Mouse (Mus musculus) layer of hippocampus, adult 2 months (tissue): Measurements from ENCODE around the gene Daxx. TPM values are rescaled to one million over a fixed set of nuclear protein-coding genes. Genes with fewer than 3 reads are reported as not detected.
"Not testable (repeated sequence)": the region's sequence is repeated elsewhere in the genome, so short reads cannot be mapped to it uniquely, and the experiment has no call there.

Experiments
- DNase-seq, 2 experiments: peaks; one replicate each; pipeline ENCODE4 v3.0.0; 2022; ENCODE audit warnings: low spot score in 2 of 2
- H3K27ac ChIP-seq: fragments of 200-600 bp; 2 replicates; pipeline ENCODE4 v1.8.1; 2022
- H3K4me3 ChIP-seq: fragments of 200-600 bp; 2 replicates; pipeline ENCODE4 v1.8.1; 2022; ENCODE audit warnings: mild to moderate bottlenecking
- CTCF ChIP-seq: fragments of 200-600 bp; conservative IDR thresholded peaks from 2 replicates; pipeline ENCODE4 v1.8.1; 2022; ENCODE audit warnings: antibody characterized with exemption, mild to moderate bottlenecking, moderate library complexity
- long read RNA-seq, 2 experiments: library from polyadenylated mRNA; stranded (forward); transcript quantifications; one replicate each; pipeline ENCODE4 v2.0.0; 2021; ENCODE audit warnings: borderline mapping rate in 2 of 2
- total RNA-seq, 2 experiments: library from RNA; stranded (reverse); gene quantifications; 2 replicates each; pipeline ENCODE4 v1.2.3; 2021

Daxx gene
- 10 to 100 TPM; 26.1 to 32.9 TPM for total RNA-seq
- long read RNA-seq, experiment 1, transcript Daxx-201 (8 exons, 2,581 nt): major isoform, 23 of 26 reads
- long read RNA-seq, experiment 1, partial matches to known transcripts: 1 of 26 reads
- long read RNA-seq, experiment 1, other reads (novel, unspliced or antisense): 2 of 26 reads
- long read RNA-seq, experiment 2, transcript Daxx-201 (8 exons, 2,581 nt): major isoform, 16 of 21 reads
- long read RNA-seq, experiment 2, partial matches to known transcripts: 1 of 21 reads
- long read RNA-seq, experiment 2, other reads (novel, unspliced or antisense): 4 of 21 reads

GRCm38 (mm10) chr17:33909077-33909868 is at the start of gene Daxx:
TSS of gene Daxx (plus strand) at chr17:33909414.
- H3K4me3 ChIP-seq: peak within 1 kb of the TSS; percentile 76
- DNase-seq: peak; percentile 98 to 99
- no peak for TF ChIP-seq CTCF
- peak within 1 kb of the TSS; percentile 92 for H3K27ac ChIP-seq

DNA sequence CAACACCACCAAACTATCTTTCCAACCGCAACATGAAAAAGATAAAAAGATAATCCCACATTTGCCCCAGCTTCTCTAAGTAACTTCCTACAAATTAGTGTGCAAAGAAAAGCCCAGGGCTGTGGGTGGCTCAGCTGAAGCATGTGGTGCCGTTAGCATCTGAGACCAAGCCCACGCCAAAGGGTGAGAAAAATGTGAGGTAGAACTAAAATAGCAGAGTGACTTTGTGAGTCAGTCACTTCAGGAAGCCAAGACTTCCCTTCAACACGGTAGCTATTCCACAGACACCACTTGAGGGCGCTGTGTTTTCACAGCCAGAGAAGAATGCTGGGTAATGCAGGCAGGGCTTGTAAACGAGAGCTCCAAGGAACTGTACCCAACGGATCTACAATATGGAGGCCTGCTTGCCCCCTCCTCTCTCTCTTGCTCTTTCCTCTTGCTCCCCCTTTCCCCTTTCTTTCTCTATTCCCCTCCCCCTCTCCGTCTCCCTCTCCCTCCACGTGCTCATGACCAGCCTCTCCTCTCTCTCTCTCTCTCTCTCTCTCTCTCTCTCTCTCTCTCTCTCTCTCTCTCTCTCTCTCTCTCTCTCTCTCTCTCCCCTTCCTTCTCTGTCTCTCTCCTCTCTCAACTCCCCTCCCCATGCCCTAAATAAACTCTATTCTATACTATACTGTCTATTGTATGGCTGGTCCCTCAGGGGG is 43.7 kb upstream of the Daxx start:
- peak; percentile 69 to 85 for DNase-seq
- TF ChIP-seq CTCF: peak; percentile 83

DNA sequence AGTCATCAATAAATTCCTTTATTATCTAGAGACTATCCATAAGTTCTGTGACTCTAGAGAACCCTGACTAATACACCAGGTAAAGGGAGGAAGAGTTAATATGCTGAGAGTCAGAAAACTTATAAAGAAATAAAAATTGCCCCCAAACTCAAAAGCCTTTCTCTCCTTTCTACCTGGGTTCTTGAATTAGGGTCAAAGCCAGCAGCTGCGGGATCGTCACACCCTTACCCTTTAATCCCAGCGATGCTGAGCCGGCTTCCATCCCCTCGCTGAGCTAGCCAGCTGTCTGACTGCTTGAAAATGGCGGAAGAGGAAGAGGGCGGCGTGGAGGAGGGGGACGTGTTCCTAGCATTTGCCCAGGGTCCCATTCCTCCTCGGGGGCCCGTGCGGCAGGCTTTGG is 35.7 kb upstream of the Daxx start, which contains the start of gene Gm7029:
Gm7029 (plus strand) TSS at position 301 of the 400 bp plus-strand sequence.
- H3K27ac ChIP-seq, H3K4me3 ChIP-seq, DNase-seq: not testable (repeated sequence)

More for the DNA sequence above, 43.7 kb upstream of the Daxx start:
- Histone ChIP-seq H3K4me3 (no peak overlapping the region), H3K27ac (no peak overlapping the region)

- no peak for TF ChIP-seq CTCF
- Histone ChIP-seq H3K27ac (no peak overlapping the region), H3K4me3 (no peak overlapping the region)
- DNase-seq: no peak
Measured at GRCm38 (mm10) chr17:33874411-33874810, 34.8 kb upstream of the Daxx start.

GRCm38 (mm10) chr17:33875797-33876196 is 33.4 kb upstream of the Daxx start:
- not testable (repeated sequence) for DNase-seq, H3K4me3 ChIP-seq, H3K27ac ChIP-seq
- TF ChIP-seq CTCF: peak; percentile 55

- H3K27ac ChIP-seq, DNase-seq, H3K4me3 ChIP-seq: not testable (repeated sequence)
Measured at GRCm38 (mm10) chr17:33884320-33884719, 24.9 kb upstream of the Daxx start.

- H3K4me3 ChIP-seq, DNase-seq, H3K27ac ChIP-seq: not testable (repeated sequence)
Measured at GRCm38 (mm10) chr17:33887802-33888201, 21.4 kb upstream of the Daxx start.

DNA sequence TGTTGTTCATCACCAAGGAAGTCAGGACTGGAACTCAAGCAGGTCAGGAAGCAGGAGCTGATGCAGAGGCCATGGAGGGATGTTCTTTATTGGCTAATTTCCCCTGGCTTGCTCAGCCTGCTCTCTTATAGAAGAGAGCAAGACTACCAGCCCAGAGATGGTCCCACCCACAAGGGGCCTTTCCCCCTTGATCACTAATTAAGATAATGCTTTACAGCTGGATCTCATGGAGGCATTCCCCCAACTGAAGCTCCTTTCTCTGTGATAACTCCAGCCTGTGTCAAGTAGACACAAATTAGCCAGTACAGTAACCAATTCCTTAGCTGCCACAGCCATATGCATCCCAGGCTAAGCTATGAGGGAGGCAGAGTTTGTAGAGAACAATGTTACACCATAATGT is 21.0 kb upstream of the Daxx start:
- DNase-seq, H3K4me3 ChIP-seq, H3K27ac ChIP-seq: not testable (repeated sequence)

GRCm38 (mm10) chr17:33889941-33890532 is 19.2 kb upstream of the Daxx start:
- DNase-seq, H3K27ac ChIP-seq: not testable (repeated sequence)
- H3K4me3 ChIP-seq: peak overlapping the region; percentile 69

- Histone ChIP-seq H3K4me3 (peak within 1 kb of the TSS; percentile 69), H3K27ac (no peak within 1 kb of the TSS)
- peak; percentile 100 for DNase-seq
- TF ChIP-seq CTCF: peak; percentile 92
Measured at GRCm38 (mm10) chr17:33890533-33891059, 18.6 kb upstream of the Daxx start, which contains the start of gene Kifc1. TSS of gene Kifc1 (minus strand) at chr17:33890661.

GRCm38 (mm10) chr17:33891357-33891756 is 17.9 kb upstream of the Daxx start:
- DNase-seq: no peak
- no peak overlapping the region for H3K27ac ChIP-seq
- TF ChIP-seq CTCF: no peak
- H3K4me3 ChIP-seq: no peak overlapping the region

DNA sequence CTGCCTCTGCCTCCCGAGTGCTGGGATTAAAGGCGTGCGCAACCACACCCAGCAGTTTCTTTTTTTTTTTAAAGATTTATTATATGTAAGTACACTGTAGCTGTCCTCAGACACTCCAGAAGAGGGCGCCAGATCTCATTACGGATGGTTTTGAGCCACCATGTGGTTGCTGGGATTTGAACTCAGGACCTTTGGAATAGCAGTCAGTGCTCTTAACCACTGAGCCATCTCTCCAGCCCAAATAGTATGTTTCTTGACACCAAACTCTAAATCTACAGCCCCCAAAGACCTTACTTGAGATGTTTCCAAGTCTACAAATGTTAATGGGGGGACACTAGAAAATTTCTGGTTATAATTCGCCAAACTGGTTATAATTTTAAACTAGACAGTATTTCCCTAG is 17.3 kb upstream of the Daxx start:
- H3K27ac ChIP-seq, H3K4me3 ChIP-seq, DNase-seq: not testable (repeated sequence)
- peak; percentile 58 for TF ChIP-seq CTCF

- H3K4me3 ChIP-seq: no peak overlapping the region
- no peak overlapping the region for H3K27ac ChIP-seq
- DNase-seq: no peak
- TF ChIP-seq CTCF: no peak
Measured at GRCm38 (mm10) chr17:33892429-33892828, 16.8 kb upstream of the Daxx start.

GRCm38 (mm10) chr17:33893011-33893410 is 16.2 kb upstream of the Daxx start:
- H3K27ac ChIP-seq, H3K4me3 ChIP-seq, DNase-seq: not testable (repeated sequence)
